Mouse (Mus musculus): ENCODE measurements at regions not wholly inside any gene's neighbourhood (a gene's known extent, or its start where the extent isn't known, plus 50 kb on each side); places are given as distances from the start of the nearest gene placed in this dataset.

- Histone ChIP-seq H3K27me3 (ENCODE audit: control insufficient read depth, insufficient read depth, low read length) (no peaks in the 10 kb centered on the region), H3K9me3 (replicated peaks; ENCODE audit: control insufficient read depth, low read length) (no peaks in the 10 kb centered on the region), H3K36me3 (replicated peaks; ENCODE audit: control insufficient read depth, insufficient read depth, low read length) (no peaks in the 10 kb centered on the region), H3K27ac (ENCODE audit: low read depth) (no peak overlapping the region), H3K4me1 (ENCODE audit: control insufficient read depth, insufficient read depth) (no peaks in the 10 kb centered on the region), H3K4me3 (ENCODE audit: low read depth, low read length) (no peak overlapping the region), H3K4me2 (ENCODE audit: low read depth, low read length) (no peak overlapping the region), H3K9ac (replicated peaks; ENCODE audit: low read depth, low read length) (no peak overlapping the region)
- TF ChIP-seq CTCF (IDR thresholded peaks at IDR 0.05; ENCODE audit: low read depth) (no peak), EP300 (IDR thresholded peaks at IDR 0.05; ENCODE audit: low read depth) (no peak)
- ATAC-seq (ENCODE audit: insufficient read depth, low read depth), result no peak
- DNase-seq (ENCODE audit: low spot score), result no peak
Observed at GRCm38 (mm10) chr10:54201727-54202126, 125.3 kb upstream of the Man1a start.

DNA sequence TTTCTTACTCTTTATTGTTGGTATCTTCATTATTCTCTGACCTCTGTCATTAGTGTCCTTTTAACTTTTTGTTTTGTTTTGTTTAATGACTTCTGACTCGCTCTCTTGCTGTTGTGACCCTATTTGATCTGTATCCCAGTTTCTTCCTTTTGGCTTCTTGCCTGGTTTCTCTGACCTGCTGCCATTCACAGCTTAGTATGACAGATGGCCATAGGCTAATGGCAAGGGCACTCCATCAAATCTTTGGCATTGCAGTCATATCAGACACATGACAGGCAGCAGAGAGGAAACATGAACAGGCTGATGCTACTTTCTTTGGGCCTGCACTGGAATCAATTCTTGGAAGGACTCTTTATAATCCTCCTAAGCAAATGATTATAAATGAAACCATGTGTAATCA is 106.3 kb upstream of the Man1a start:
- H3K4me1 ChIP-seq (ENCODE audit: control insufficient read depth, insufficient read depth), result no peaks in the 10 kb centered on the region
- no peak for TF ChIP-seq CTCF (IDR thresholded peaks at IDR 0.05; ENCODE audit: low read depth)
- no peaks in the 10 kb centered on the region for H3K27me3 ChIP-seq (ENCODE audit: control insufficient read depth, insufficient read depth, low read length)
- DNase-seq (ENCODE audit: low spot score) (no peak), ATAC-seq (ENCODE audit: insufficient read depth, low read depth) (no peak)
- H3K27ac ChIP-seq (ENCODE audit: low read depth), result no peak overlapping the region
- WGBS, result 53% methylated on average over 1 of the region's 1 CpGs
- no peaks in the 10 kb centered on the region for H3K36me3 ChIP-seq (replicated peaks; ENCODE audit: control insufficient read depth, insufficient read depth, low read length)
- H3K9me3 ChIP-seq (replicated peaks; ENCODE audit: control insufficient read depth, low read length), result no peaks in the 10 kb centered on the region
- no peak overlapping the region for H3K4me3 ChIP-seq (ENCODE audit: low read depth, low read length)
- H3K9ac ChIP-seq (replicated peaks; ENCODE audit: low read depth, low read length), result no peak overlapping the region
- H3K4me2 ChIP-seq (ENCODE audit: low read depth, low read length), result no peak overlapping the region

- no peak overlapping the region for H3K4me2 ChIP-seq (ENCODE audit: low read depth, low read length)
- 0 out of 2 replicates have a peak, but pooled peaks cover 7% of the 10 kb centered on the region for H3K4me1 ChIP-seq (ENCODE audit: control insufficient read depth, insufficient read depth)
- no peak overlapping the region for H3K4me3 ChIP-seq (ENCODE audit: low read depth, low read length)
- DNase-seq (ENCODE audit: low spot score), result peak; percentile 32
- no peaks in the 10 kb centered on the region for H3K27me3 ChIP-seq (ENCODE audit: control insufficient read depth, insufficient read depth, low read length)
- WGBS, result 42% methylated on average over 7 of the region's 7 CpGs
- ATAC-seq (ENCODE audit: insufficient read depth, low read depth), result peak; percentile 58
- no peaks in the 10 kb centered on the region for H3K36me3 ChIP-seq (replicated peaks; ENCODE audit: control insufficient read depth, insufficient read depth, low read length)
- no peaks in the 10 kb centered on the region for H3K9me3 ChIP-seq (replicated peaks; ENCODE audit: control insufficient read depth, low read length)
- no peak overlapping the region for H3K27ac ChIP-seq (ENCODE audit: low read depth)
- no peak overlapping the region for H3K9ac ChIP-seq (replicated peaks; ENCODE audit: low read depth, low read length)
- TF ChIP-seq CTCF (IDR thresholded peaks at IDR 0.05; ENCODE audit: low read depth), result no peak
- no peak for TF ChIP-seq EP300 (IDR thresholded peaks at IDR 0.05; ENCODE audit: low read depth)
Observed at GRCm38 (mm10) chr10:54169320-54169719, 92.9 kb upstream of the Man1a start.

GRCm38 (mm10) chr10:54161091-54161742 is 84.8 kb upstream of the Man1a start:
- 33% methylated on average over 11 of the region's 11 CpGs for WGBS
- ATAC-seq (ENCODE audit: insufficient read depth, low read depth) (no peak), DNase-seq (ENCODE audit: low spot score) (no peak)
- Histone ChIP-seq H3K36me3 (replicated peaks; ENCODE audit: control insufficient read depth, insufficient read depth, low read length) (no peaks in the 10 kb centered on the region), H3K9me3 (replicated peaks; ENCODE audit: control insufficient read depth, low read length) (no peaks in the 10 kb centered on the region), H3K9ac (replicated peaks; ENCODE audit: low read depth, low read length) (no peak overlapping the region), H3K4me2 (ENCODE audit: low read depth, low read length) (no peak overlapping the region), H3K4me3 (ENCODE audit: low read depth, low read length) (no peak overlapping the region), H3K4me1 (ENCODE audit: control insufficient read depth, insufficient read depth) (no peaks in the 10 kb centered on the region), H3K27ac (ENCODE audit: low read depth) (no peak overlapping the region), H3K27me3 (ENCODE audit: control insufficient read depth, insufficient read depth, low read length) (no peaks in the 10 kb centered on the region)
- TF ChIP-seq CTCF (IDR thresholded peaks at IDR 0.05; ENCODE audit: low read depth) (no peak), EP300 (IDR thresholded peaks at IDR 0.05; ENCODE audit: low read depth) (no peak)

DNA sequence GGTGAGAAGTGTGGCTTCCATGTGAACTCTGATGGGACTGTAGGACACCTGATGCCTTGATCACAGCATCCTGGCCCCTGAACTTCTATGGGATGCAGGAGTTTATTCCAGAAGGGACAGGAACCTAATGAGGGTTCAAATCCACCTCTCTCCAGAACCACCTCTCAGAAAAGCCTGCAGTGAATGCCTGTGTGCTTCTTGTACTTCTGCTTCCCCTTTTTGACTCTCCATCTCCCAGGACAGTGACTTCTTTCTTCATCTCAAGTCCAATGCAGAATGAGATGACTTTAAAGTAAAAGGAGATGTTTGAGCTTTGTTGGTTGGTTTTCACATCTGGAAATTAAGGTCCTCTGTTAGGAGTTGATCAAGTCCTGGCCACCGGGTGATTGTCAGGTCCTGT is 77.5 kb upstream of the Man1a start:
- Histone ChIP-seq H3K27ac (ENCODE audit: low read depth) (no peak overlapping the region), H3K36me3 (replicated peaks; ENCODE audit: control insufficient read depth, insufficient read depth, low read length) (no peaks in the 10 kb centered on the region), H3K4me2 (ENCODE audit: low read depth, low read length) (no peak overlapping the region), H3K9ac (replicated peaks; ENCODE audit: low read depth, low read length) (no peak overlapping the region), H3K4me1 (ENCODE audit: control insufficient read depth, insufficient read depth) (no peaks in the 10 kb centered on the region), H3K9me3 (replicated peaks; ENCODE audit: control insufficient read depth, low read length) (no peaks in the 10 kb centered on the region), H3K27me3 (ENCODE audit: control insufficient read depth, insufficient read depth, low read length) (no peaks in the 10 kb centered on the region), H3K4me3 (ENCODE audit: low read depth, low read length) (no peak overlapping the region)
- TF ChIP-seq CTCF (IDR thresholded peaks at IDR 0.05; ENCODE audit: low read depth) (no peak), EP300 (IDR thresholded peaks at IDR 0.05; ENCODE audit: low read depth) (no peak)
- WGBS, result 93% methylated on average over 1 of the region's 1 CpGs
- DNase-seq (ENCODE audit: low spot score), result no peak
- no peak for ATAC-seq (ENCODE audit: insufficient read depth, low read depth)

- no peaks in the 10 kb centered on the region for H3K9me3 ChIP-seq (replicated peaks; ENCODE audit: control insufficient read depth, low read length)
- no peak overlapping the region for H3K27ac ChIP-seq (ENCODE audit: low read depth)
- no peak overlapping the region for H3K4me3 ChIP-seq (ENCODE audit: low read depth, low read length)
- 77% methylated on average over 3 of the region's 3 CpGs for WGBS
- no peaks in the 10 kb centered on the region for H3K36me3 ChIP-seq (replicated peaks; ENCODE audit: control insufficient read depth, insufficient read depth, low read length)
- TF ChIP-seq EP300 (IDR thresholded peaks at IDR 0.05; ENCODE audit: low read depth), result no peak
- TF ChIP-seq CTCF (IDR thresholded peaks at IDR 0.05; ENCODE audit: low read depth), result no peak
- DNase-seq (ENCODE audit: low spot score), result no peak
- no peak for ATAC-seq (ENCODE audit: insufficient read depth, low read depth)
- H3K4me1 ChIP-seq (ENCODE audit: control insufficient read depth, insufficient read depth), result no peaks in the 10 kb centered on the region
- H3K27me3 ChIP-seq (ENCODE audit: control insufficient read depth, insufficient read depth, low read length), result no peaks in the 10 kb centered on the region
- H3K4me2 ChIP-seq (ENCODE audit: low read depth, low read length), result no peak overlapping the region
- H3K9ac ChIP-seq (replicated peaks; ENCODE audit: low read depth, low read length), result no peak overlapping the region
Observed at GRCm38 (mm10) chr10:54132634-54133033, 56.2 kb upstream of the Man1a start.
